Mouse (Mus musculus) liver, embryonic 13.5 days (tissue): ENCODE results near the gene Atf7ip2. TPM values are rescaled to one million over a fixed set of nuclear protein-coding genes. Genes with fewer than 3 reads are reported as not detected.
"Not testable (repeated sequence)": the region's sequence is repeated elsewhere in the genome, so short reads cannot be mapped to it uniquely, and the experiment has no call there.

ENCODE experiments used
- ATAC-seq: fragments of 200-750 bp; cut with Nextera tagmentation; 2 replicates; pipeline ENCODE4 v1.8.0; 2017; ENCODE audit warnings: low read depth, mild to moderate bottlenecking, moderate number of reproducible peaks, moderate library complexity
- DNase-seq: peaks from one replicate; pipeline ENCODE4 v3.0.0; 2022
- H3K27ac ChIP-seq: fragments of 300-500 bp; sonication (generic); 2 replicates; pipeline ENCODE4 v1.5.1; 2015; ENCODE audit warnings: moderate library complexity, mild to moderate bottlenecking, inconsistent platforms
- H3K27me3 ChIP-seq: fragments of 300-500 bp; sonication (generic); 2 replicates; pipeline ENCODE4 v1.6.1; 2015; ENCODE audit warnings: mild to moderate bottlenecking, inconsistent platforms
- H3K36me3 ChIP-seq: fragments of 300-500 bp; sonication (generic); 2 replicates; pipeline ENCODE4 v1.6.1; 2015; ENCODE audit warnings: mild to moderate bottlenecking, inconsistent platforms
- H3K4me1 ChIP-seq: fragments of 300-500 bp; sonication (generic); replicated peaks from 2 replicates; pipeline ENCODE4 v1.6.1; 2015; ENCODE audit warnings: inconsistent platforms
- H3K4me2 ChIP-seq: fragments of 300-500 bp; sonication (generic); 2 replicates; pipeline ENCODE4 v1.6.1; 2015; ENCODE audit warnings: inconsistent platforms, mild to moderate bottlenecking, moderate library complexity
- H3K4me3 ChIP-seq: fragments of 300-500 bp; sonication (generic); replicated peaks from 2 replicates; pipeline ENCODE4 v1.5.1; 2015; ENCODE audit warnings: mild to moderate bottlenecking, inconsistent platforms
- H3K9ac ChIP-seq: fragments of 300-500 bp; sonication (generic); 2 replicates; pipeline ENCODE4 v1.6.1; 2015; ENCODE audit warnings: mild to moderate bottlenecking, inconsistent platforms
- H3K9me3 ChIP-seq: fragments of 300-500 bp; sonication (generic); replicated peaks from 2 replicates; pipeline ENCODE4 v1.6.1; 2016; ENCODE audit warnings: inconsistent platforms
- WGBS: fragments of 180-500 bp; shearing (Covaris S2); methylation state at CpG from one replicate; pipeline ENCODE4 v1.1.7; 2015; ENCODE audit not compliant: insufficient replicate concordance; 5-methylcytosine and 5-hydroxymethylcytosine counted together
- polyA plus RNA-seq: library from polyadenylated mRNA; unstranded; fragments of >200 nt; fragmentation: Nextera tagmentation; extraction: Ambion mirVana; gene quantifications from 2 replicates; pipeline ENCODE4 v1.2.1, GENCODE M21; 2015

The Atf7ip2 gene
- polyA plus RNA-seq, 1 experiment from 2014 or later: 0.22 TPM

- H3K27me3 ChIP-seq: no peaks in the 10 kb centered on the region
- H3K9ac ChIP-seq: no peak overlapping the region
- no peak overlapping the region for H3K27ac ChIP-seq
- no peaks in the 10 kb centered on the region for H3K4me1 ChIP-seq
- 62% methylated on average over 1 of the region's 2 CpGs for WGBS
- ATAC-seq (no peak), DNase-seq (no peak)
- H3K4me2 ChIP-seq: no peak overlapping the region
- H3K9me3 ChIP-seq: no peaks in the 10 kb centered on the region
- no peaks in the 10 kb centered on the region for H3K36me3 ChIP-seq
- H3K4me3 ChIP-seq: no peak overlapping the region
Observed at GRCm38 (mm10) chr16:10227361-10227760, 34.8 kb downstream of the Atf7ip2 start.

GRCm38 (mm10) chr16:10236601-10237000 is 44.1 kb downstream of the Atf7ip2 start:
- no peak for DNase-seq
- no peak overlapping the region for H3K9ac ChIP-seq
- H3K4me3 ChIP-seq: no peak overlapping the region
- H3K4me2 ChIP-seq: no peak overlapping the region
- no peaks in the 10 kb centered on the region for H3K36me3 ChIP-seq
- H3K27me3 ChIP-seq: no peaks in the 10 kb centered on the region
- no peaks in the 10 kb centered on the region for H3K4me1 ChIP-seq
- no peaks in the 10 kb centered on the region for H3K9me3 ChIP-seq
- H3K27ac ChIP-seq: no peak overlapping the region
- no peak for ATAC-seq

- Histone ChIP-seq H3K27ac (no peak overlapping the region), H3K36me3 (no peaks in the 10 kb centered on the region), H3K9me3 (no peaks in the 10 kb centered on the region), H3K4me2 (no peak overlapping the region), H3K27me3 (no peaks in the 10 kb centered on the region), H3K4me3 (no peak overlapping the region), H3K9ac (no peak overlapping the region), H3K4me1 (no peaks in the 10 kb centered on the region)
- no peak for ATAC-seq
- 64% methylated on average over 1 of the region's 1 CpGs for WGBS
- no peak for DNase-seq
Observed at GRCm38 (mm10) chr16:10253993-10254392, 61.5 kb downstream of the Atf7ip2 start.

- H3K9me3 ChIP-seq: no peaks in the 10 kb centered on the region
- H3K27ac ChIP-seq: no peak overlapping the region
- H3K36me3 ChIP-seq: no peaks in the 10 kb centered on the region
- H3K9ac ChIP-seq: no peak overlapping the region
- H3K4me2 ChIP-seq: no peak overlapping the region
- H3K27me3 ChIP-seq: no peaks in the 10 kb centered on the region
- H3K4me3 ChIP-seq: no peak overlapping the region
- 14% methylated on average over 3 of the region's 3 CpGs for WGBS
- DNase-seq: no peak
- ATAC-seq: no peak
- H3K4me1 ChIP-seq: no peaks in the 10 kb centered on the region
Observed at GRCm38 (mm10) chr16:10272256-10272655, 79.7 kb downstream of the Atf7ip2 start.

GRCm38 (mm10) chr16:10274465-10274864 is 82.0 kb downstream of the Atf7ip2 start:
- 44% methylated on average over 4 of the region's 4 CpGs for WGBS
- no peak overlapping the region for H3K27ac ChIP-seq
- H3K4me2 ChIP-seq: no peak overlapping the region
- no peaks in the 10 kb centered on the region for H3K9me3 ChIP-seq
- H3K27me3 ChIP-seq: no peaks in the 10 kb centered on the region
- H3K36me3 ChIP-seq: no peaks in the 10 kb centered on the region
- DNase-seq: no peak
- H3K4me1 ChIP-seq: no peaks in the 10 kb centered on the region
- ATAC-seq: no peak
- no peak overlapping the region for H3K4me3 ChIP-seq
- H3K9ac ChIP-seq: no peak overlapping the region

- H3K4me2 ChIP-seq, H3K9ac ChIP-seq, H3K27ac ChIP-seq, H3K36me3 ChIP-seq, DNase-seq, H3K9me3 ChIP-seq, H3K4me1 ChIP-seq, H3K27me3 ChIP-seq, ATAC-seq, H3K4me3 ChIP-seq: not testable (repeated sequence)
- 67% methylated on average over 5 of the region's 5 CpGs for whole genome bisulfite sequencing
Observed at GRCm38 (mm10) chr16:10276778-10277177, 84.3 kb downstream of the Atf7ip2 start.

GRCm38 (mm10) chr16:10280286-10280951 is 87.9 kb downstream of the Atf7ip2 start:
- no peaks in the 10 kb centered on the region for H3K36me3 ChIP-seq
- H3K9ac ChIP-seq: no peak overlapping the region
- 39% methylated on average over 12 of the region's 12 CpGs for WGBS
- no peak overlapping the region for H3K4me3 ChIP-seq
- no peaks in the 10 kb centered on the region for H3K9me3 ChIP-seq
- no peak for ATAC-seq
- DNase-seq: peak; percentile 31
- no peaks in the 10 kb centered on the region for H3K4me1 ChIP-seq
- H3K27ac ChIP-seq: no peak overlapping the region
- no peaks in the 10 kb centered on the region for H3K27me3 ChIP-seq
- H3K4me2 ChIP-seq: no peak overlapping the region

- Histone ChIP-seq H3K9me3 (no peaks in the 10 kb centered on the region), H3K27ac (no peak overlapping the region), H3K9ac (no peak overlapping the region), H3K4me2 (no peak overlapping the region), H3K4me3 (no peak overlapping the region), H3K36me3 (no peaks in the 10 kb centered on the region), H3K27me3 (no peaks in the 10 kb centered on the region), H3K4me1 (no peaks in the 10 kb centered on the region)
- 60% methylated on average over 3 of the region's 3 CpGs for WGBS
- ATAC-seq: no peak
- DNase-seq: no peak
Observed at GRCm38 (mm10) chr16:10281890-10282289, 89.4 kb downstream of the Atf7ip2 start.

GRCm38 (mm10) chr16:10286513-10287268 is 94.2 kb downstream of the Atf7ip2 start:
- Histone ChIP-seq H3K4me2 (no peak overlapping the region), H3K9ac (no peak overlapping the region), H3K36me3 (no peaks in the 10 kb centered on the region), H3K27ac (no peak overlapping the region), H3K27me3 (no peaks in the 10 kb centered on the region), H3K4me1 (no peaks in the 10 kb centered on the region), H3K4me3 (no peak overlapping the region), H3K9me3 (no peaks in the 10 kb centered on the region)
- 38% methylated on average over 9 of the region's 9 CpGs for WGBS
- DNase-seq (no peak), ATAC-seq (no peak)

GRCm38 (mm10) chr16:10288115-10288514 is 95.6 kb downstream of the Atf7ip2 start:
- ATAC-seq: no peak

GRCm38 (mm10) chr16:10297696-10298644 is 105.5 kb downstream of the Atf7ip2 start:
- no peaks in the 10 kb centered on the region for H3K36me3 ChIP-seq
- no peak overlapping the region for H3K4me3 ChIP-seq
- no peak overlapping the region for H3K4me2 ChIP-seq
- no peaks in the 10 kb centered on the region for H3K27me3 ChIP-seq
- H3K9ac ChIP-seq: no peak overlapping the region
- no peaks in the 10 kb centered on the region for H3K9me3 ChIP-seq
- WGBS: 65% methylated on average over 10 of the region's 10 CpGs
- DNase-seq (no peak), ATAC-seq (no peak)
- no peaks in the 10 kb centered on the region; the same call in 1 of the 2 replicates for H3K4me1 ChIP-seq
- H3K27ac ChIP-seq: no peak overlapping the region

More at GRCm38 (mm10) chr16:10288115-10288514, 95.6 kb downstream of the Atf7ip2 start:
- no peak overlapping the region for H3K27ac ChIP-seq
- no peak overlapping the region for H3K4me2 ChIP-seq
- H3K36me3 ChIP-seq: no peaks in the 10 kb centered on the region
- no peaks in the 10 kb centered on the region for H3K9me3 ChIP-seq
- no peak overlapping the region for H3K9ac ChIP-seq
- H3K4me3 ChIP-seq: no peak overlapping the region
- DNase-seq: no peak
- no peaks in the 10 kb centered on the region for H3K27me3 ChIP-seq
- no peaks in the 10 kb centered on the region for H3K4me1 ChIP-seq
- WGBS: 59% methylated on average over 6 of the region's 6 CpGs
